Mouse (Mus musculus): ENCODE measurements around the gene Clic5. TPM values are rescaled to one million over a fixed set of nuclear protein-coding genes. Genes with fewer than 3 reads are reported as not detected.
A peak's percentile ranks its signal among the peaks of the same experiment; 100 is the strongest.

Clic5 gene
- total and polyA plus RNA-seq, 2 experiments from 2014 or later = 17.8 to 37.0 TPM

DNA sequence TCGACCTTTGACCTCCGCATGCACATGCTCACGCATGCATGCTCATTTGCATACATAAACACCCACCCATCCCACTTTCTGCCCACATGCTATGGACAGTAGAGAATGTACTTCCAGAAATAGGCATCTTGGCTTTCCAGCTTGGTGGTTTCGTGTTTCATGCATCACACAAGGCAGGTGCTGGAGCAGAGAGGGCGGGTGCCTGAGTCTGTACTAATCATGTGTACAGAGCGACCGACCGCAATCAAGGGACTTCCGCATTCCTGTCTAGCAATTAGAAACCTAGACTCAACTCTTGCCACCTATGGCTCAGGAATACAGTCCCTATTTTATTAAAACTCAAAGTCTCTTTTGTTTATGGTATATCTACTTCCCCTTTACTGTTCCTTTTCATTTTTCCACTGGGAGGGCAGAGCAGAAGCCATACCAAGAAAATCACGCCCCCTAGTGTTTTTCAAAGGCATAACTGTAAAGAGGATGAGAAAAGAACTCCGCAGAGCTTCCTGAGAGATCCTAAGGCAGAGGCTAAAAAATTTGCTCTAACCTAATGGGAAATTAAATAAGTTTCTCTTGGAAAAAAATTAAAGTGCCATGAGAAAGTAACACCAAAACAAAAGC is 22.5 kb upstream of the Clic5 start:
- 66% methylated on average over 11 of the region's 11 CpGs for WGBS
- no peak for TF ChIP-seq EP300 (IDR thresholded peaks at IDR 0.05; ENCODE audit: low read depth)
- TF ChIP-seq CTCF (IDR thresholded peaks at IDR 0.05; ENCODE audit: low read depth) = 0 out of 2 replicates have a peak, but pooled peaks have one; percentile 14
- no peak overlapping the region for H3K4me2 ChIP-seq (ENCODE audit: low read depth, low read length)
- no peaks in the 10 kb centered on the region for H3K27me3 ChIP-seq (ENCODE audit: control insufficient read depth, insufficient read depth, low read length)
- H3K36me3 ChIP-seq (replicated peaks; ENCODE audit: control insufficient read depth, insufficient read depth, low read length) = no peaks in the 10 kb centered on the region
- no peak overlapping the region for H3K9ac ChIP-seq (replicated peaks; ENCODE audit: low read depth, low read length)
- peak; percentile 47; the same call in 1 of the 2 replicates for ATAC-seq (ENCODE audit: insufficient read depth, low read depth)
- H3K4me1 ChIP-seq (ENCODE audit: control insufficient read depth, insufficient read depth) = peaks cover 5% of the 10 kb centered on the region; the same call in 1 of the 2 replicates
- no peak overlapping the region for H3K4me3 ChIP-seq (ENCODE audit: low read depth, low read length)
- DNase-seq (ENCODE audit: low spot score) = peak; percentile 33
- no peak overlapping the region for H3K27ac ChIP-seq (ENCODE audit: low read depth)
- H3K9me3 ChIP-seq (replicated peaks; ENCODE audit: control insufficient read depth, low read length) = no peaks in the 10 kb centered on the region

- Histone ChIP-seq H3K27ac (ENCODE audit: low read depth) (no peak overlapping the region), H3K9ac (replicated peaks; ENCODE audit: low read depth, low read length) (no peak overlapping the region)
These were observed 18.7 kb upstream of the Clic5 start for GRCm38 (mm10) chr17:44169676-44170075.

DNA sequence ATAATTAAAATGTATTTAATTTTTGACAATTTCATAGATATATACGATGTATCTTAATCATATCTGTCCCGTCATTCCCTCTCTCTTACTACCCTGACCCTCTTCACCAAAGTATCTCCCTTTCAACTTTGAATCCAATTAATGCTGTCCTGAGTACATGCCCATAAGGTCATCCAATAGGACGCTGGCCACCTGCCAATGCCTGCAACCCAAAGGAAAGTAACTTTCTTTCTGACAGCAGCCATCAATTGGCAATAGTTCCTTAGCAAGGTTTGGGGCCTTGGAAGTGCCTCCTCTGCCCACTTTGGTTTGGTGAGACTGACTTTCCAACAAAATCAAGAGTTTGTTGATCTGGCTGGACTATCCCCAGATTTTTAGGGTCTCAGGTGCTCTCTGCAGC is 18.1 kb upstream of the Clic5 start:
- TF ChIP-seq CTCF (IDR thresholded peaks at IDR 0.05; ENCODE audit: low read depth) = no peak
- no peak for TF ChIP-seq EP300 (IDR thresholded peaks at IDR 0.05; ENCODE audit: low read depth)
- H3K9ac ChIP-seq (replicated peaks; ENCODE audit: low read depth, low read length) = no peak overlapping the region
- no peak overlapping the region for H3K27ac ChIP-seq (ENCODE audit: low read depth)
- no peak overlapping the region for H3K4me2 ChIP-seq (ENCODE audit: low read depth, low read length)
- no peaks in the 10 kb centered on the region for H3K27me3 ChIP-seq (ENCODE audit: control insufficient read depth, insufficient read depth, low read length)
- 73% methylated on average over 3 of the region's 3 CpGs for WGBS
- no peaks in the 10 kb centered on the region for H3K9me3 ChIP-seq (replicated peaks; ENCODE audit: control insufficient read depth, low read length)
- no peak for DNase-seq (ENCODE audit: low spot score)
- no peaks in the 10 kb centered on the region for H3K36me3 ChIP-seq (replicated peaks; ENCODE audit: control insufficient read depth, insufficient read depth, low read length)
- no peak overlapping the region for H3K4me3 ChIP-seq (ENCODE audit: low read depth, low read length)
- ATAC-seq (ENCODE audit: insufficient read depth, low read depth) = no peak
- peaks cover 5% of the 10 kb centered on the region; the same call in 1 of the 2 replicates for H3K4me1 ChIP-seq (ENCODE audit: control insufficient read depth, insufficient read depth)

More at GRCm38 (mm10) chr17:44169676-44170075, 18.7 kb upstream of the Clic5 start:
- no peak overlapping the region for H3K4me2 ChIP-seq (ENCODE audit: low read depth, low read length)
- H3K27me3 ChIP-seq (ENCODE audit: control insufficient read depth, insufficient read depth, low read length) = no peaks in the 10 kb centered on the region
- peaks cover 5% of the 10 kb centered on the region; the same call in 1 of the 2 replicates for H3K4me1 ChIP-seq (ENCODE audit: control insufficient read depth, insufficient read depth)
- H3K36me3 ChIP-seq (replicated peaks; ENCODE audit: control insufficient read depth, insufficient read depth, low read length) = no peaks in the 10 kb centered on the region
- ATAC-seq (ENCODE audit: insufficient read depth, low read depth) (no peak), DNase-seq (ENCODE audit: low spot score) (no peak)
- H3K9me3 ChIP-seq (replicated peaks; ENCODE audit: control insufficient read depth, low read length) = no peaks in the 10 kb centered on the region
- TF ChIP-seq CTCF (IDR thresholded peaks at IDR 0.05; ENCODE audit: low read depth) (no peak), EP300 (IDR thresholded peaks at IDR 0.05; ENCODE audit: low read depth) (no peak)
- WGBS = 77% methylated on average over 4 of the region's 4 CpGs
- no peak overlapping the region for H3K4me3 ChIP-seq (ENCODE audit: low read depth, low read length)

- WGBS = 46% methylated on average over 3 of the region's 3 CpGs
- no peak for ATAC-seq (ENCODE audit: insufficient read depth, low read depth)
These were observed 16.5 kb upstream of the Clic5 start for GRCm38 (mm10) chr17:44171930-44172329.

GRCm38 (mm10) chr17:44173341-44173740 is 15.0 kb upstream of the Clic5 start:
- TF ChIP-seq CTCF (IDR thresholded peaks at IDR 0.05; ENCODE audit: low read depth) = no peak
- TF ChIP-seq EP300 (IDR thresholded peaks at IDR 0.05; ENCODE audit: low read depth) = no peak
- Histone ChIP-seq H3K4me2 (ENCODE audit: low read depth, low read length) (no peak overlapping the region), H3K27me3 (ENCODE audit: control insufficient read depth, insufficient read depth, low read length) (no peaks in the 10 kb centered on the region), H3K36me3 (replicated peaks; ENCODE audit: control insufficient read depth, insufficient read depth, low read length) (no peaks in the 10 kb centered on the region), H3K4me3 (ENCODE audit: low read depth, low read length) (no peak overlapping the region), H3K9me3 (replicated peaks; ENCODE audit: control insufficient read depth, low read length) (no peaks in the 10 kb centered on the region), H3K9ac (replicated peaks; ENCODE audit: low read depth, low read length) (no peak overlapping the region), H3K4me1 (ENCODE audit: control insufficient read depth, insufficient read depth) (peaks cover 5% of the 10 kb centered on the region; the same call in 1 of the 2 replicates), H3K27ac (ENCODE audit: low read depth) (no peak overlapping the region)
- ATAC-seq (ENCODE audit: insufficient read depth, low read depth) (no peak), DNase-seq (ENCODE audit: low spot score) (no peak)
- WGBS = 81% methylated on average over 2 of the region's 2 CpGs

More at GRCm38 (mm10) chr17:44171930-44172329, 16.5 kb upstream of the Clic5 start:
- H3K4me2 ChIP-seq (ENCODE audit: low read depth, low read length) = no peak overlapping the region
- TF ChIP-seq CTCF (IDR thresholded peaks at IDR 0.05; ENCODE audit: low read depth) (no peak), EP300 (IDR thresholded peaks at IDR 0.05; ENCODE audit: low read depth) (no peak)
- no peaks in the 10 kb centered on the region for H3K9me3 ChIP-seq (replicated peaks; ENCODE audit: control insufficient read depth, low read length)
- H3K4me3 ChIP-seq (ENCODE audit: low read depth, low read length) = no peak overlapping the region
- no peak overlapping the region for H3K9ac ChIP-seq (replicated peaks; ENCODE audit: low read depth, low read length)
- no peaks in the 10 kb centered on the region for H3K27me3 ChIP-seq (ENCODE audit: control insufficient read depth, insufficient read depth, low read length)
- no peak for DNase-seq (ENCODE audit: low spot score)
- no peaks in the 10 kb centered on the region for H3K36me3 ChIP-seq (replicated peaks; ENCODE audit: control insufficient read depth, insufficient read depth, low read length)
- H3K4me1 ChIP-seq (ENCODE audit: control insufficient read depth, insufficient read depth) = peaks cover 5% of the 10 kb centered on the region; the same call in 1 of the 2 replicates
- H3K27ac ChIP-seq (ENCODE audit: low read depth) = no peak overlapping the region

DNA sequence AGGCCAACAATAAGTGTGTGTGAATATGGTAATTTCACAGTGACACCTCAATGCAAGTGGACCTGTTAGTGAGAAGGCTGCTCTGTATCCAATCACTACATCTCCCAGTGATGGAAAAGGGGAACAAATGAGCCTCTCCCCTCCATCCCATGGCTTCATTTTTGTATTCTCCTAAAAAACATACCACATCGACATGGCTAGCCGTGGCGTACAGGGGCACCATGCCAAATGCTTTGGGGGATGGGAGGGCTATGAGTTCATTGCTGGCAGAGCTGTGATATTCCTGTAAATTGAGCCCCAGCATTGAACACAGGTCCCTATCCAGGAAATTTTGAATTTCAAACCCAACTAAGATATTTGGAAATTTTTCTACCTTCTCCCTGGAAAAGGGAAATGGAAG is 11.1 kb upstream of the Clic5 start:
- 60% methylated on average over 3 of the region's 3 CpGs for WGBS
- DNase-seq (ENCODE audit: low spot score) (no peak), ATAC-seq (ENCODE audit: insufficient read depth, low read depth) (no peak)
- Histone ChIP-seq H3K36me3 (replicated peaks; ENCODE audit: control insufficient read depth, insufficient read depth, low read length) (no peaks in the 10 kb centered on the region), H3K4me3 (ENCODE audit: low read depth, low read length) (no peak overlapping the region), H3K4me2 (ENCODE audit: low read depth, low read length) (no peak overlapping the region), H3K9me3 (replicated peaks; ENCODE audit: control insufficient read depth, low read length) (no peaks in the 10 kb centered on the region), H3K4me1 (ENCODE audit: control insufficient read depth, insufficient read depth) (no peaks in the 10 kb centered on the region), H3K9ac (replicated peaks; ENCODE audit: low read depth, low read length) (no peak overlapping the region), H3K27ac (ENCODE audit: low read depth) (no peak overlapping the region), H3K27me3 (ENCODE audit: control insufficient read depth, insufficient read depth, low read length) (no peaks in the 10 kb centered on the region)
- TF ChIP-seq CTCF (IDR thresholded peaks at IDR 0.05; ENCODE audit: low read depth) = no peak
- TF ChIP-seq EP300 (IDR thresholded peaks at IDR 0.05; ENCODE audit: low read depth) = no peak
